Comparison of ENCODE assay signal across 9 mouse cellular contexts in the genomic region with DNA sequence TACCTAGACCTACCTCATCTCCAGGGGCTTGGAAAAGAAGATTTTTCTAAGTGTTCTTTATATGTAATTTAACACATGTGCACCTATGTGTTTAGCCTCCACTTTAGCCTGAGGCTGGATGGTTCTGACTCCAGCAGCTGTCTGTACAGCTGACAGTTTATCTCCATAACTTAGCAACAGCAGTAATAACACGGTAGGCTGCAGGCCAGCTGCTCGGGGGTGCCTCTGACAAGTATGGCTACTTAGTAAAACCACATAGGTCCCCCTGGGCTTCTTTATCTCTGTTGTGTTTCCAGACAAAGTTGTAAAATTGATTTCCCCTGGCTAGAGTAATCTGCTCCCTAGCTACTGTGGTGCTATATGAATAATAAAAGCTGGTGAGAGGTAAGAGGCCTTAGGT. TPM values are rescaled to one million over a fixed set of nuclear protein-coding genes. Genes with fewer than 3 reads are reported as not detected.
DNase-seq lines count a peak whose midpoint lies in the region; ATAC-seq and TF ChIP-seq lines count a peak whose summit lies in the region.
"Had no signal": no experiment of that assay in that cellular context is flagged by ENCODE, and none has a peak within 500 bp of the region (broad histone marks: within the 10 kb centered on the region; RNA-seq: fewer than 3 reads in every experiment).

No protein-coding gene starts in this region.

- peak overlapping the region; percentile 55 for H3K4me2 ChIP-seq in myocyte (ENCODE audit: low read depth)
- no peak overlapping the region for H3K4me2 ChIP-seq in forebrain, postnatal 0 days (ENCODE audit: low read depth)

- no peaks in the 10 kb centered on the region for H3K9me3 ChIP-seq in forebrain, postnatal 0 days (ENCODE audit: low read length)

- 52% methylated on average over 2 of the region's 2 CpGs for WGBS in forebrain, postnatal 0 days

- no peak overlapping the region for H3K4me3 ChIP-seq in gastrocnemius, adult 2 months
- no peak overlapping the region for H3K4me3 ChIP-seq in myocyte
- no peak overlapping the region for H3K4me3 ChIP-seq in forebrain, postnatal 0 days (ENCODE audit: low read depth, low read length)

- DNase-seq in gastrocnemius, postnatal 10 days = peak; percentile 14
- no peak for DNase-seq in gastrocnemius, adult 2 months
- peak; percentile 53 for DNase-seq in lung, postnatal 10 days
- no peak for DNase-seq in lung, postnatal 36 days
- DNase-seq in heart, postnatal 14 days = peak; percentile 40 to 58
- DNase-seq in forebrain, postnatal 0 days = no peak
- no peak for DNase-seq in left cerebral cortex, postnatal 36 days (ENCODE audit: low spot score in 2 of 2)
- DNase-seq: layer of hippocampus, postnatal 36 days had no signal

- intact Hi-C loops in gastrocnemius, adult 2 months (cut with DNase I) = no loop called here
- intact Hi-C loops in heart, postnatal 14 days (cut with DNase I) = no loop called here
- intact Hi-C loops in left cerebral cortex, postnatal 36 days (cut with DNase I) = no loop called here

- H3K4me1 ChIP-seq in forebrain, postnatal 0 days (ENCODE audit: insufficient read depth) = no peaks in the 10 kb centered on the region

- no peaks in the 10 kb centered on the region for H3K27me3 ChIP-seq in myocyte (ENCODE audit: control insufficient read depth, insufficient read depth, insufficient read length)
- H3K27me3 ChIP-seq in forebrain, postnatal 0 days (ENCODE audit: insufficient read depth, low read length) = no peaks in the 10 kb centered on the region

- H3K27ac ChIP-seq in gastrocnemius, adult 2 months = no peak overlapping the region
- H3K27ac ChIP-seq in forebrain, postnatal 0 days (ENCODE audit: low read depth, low read length) = no peak overlapping the region

- no peaks in the 10 kb centered on the region for H3K36me3 ChIP-seq in myocyte (ENCODE audit: control insufficient read depth, insufficient read depth)
- H3K36me3 ChIP-seq in forebrain, postnatal 0 days (ENCODE audit: insufficient read depth) = no peaks in the 10 kb centered on the region

- no peak overlapping the region for H3K9ac ChIP-seq in forebrain, postnatal 0 days

- H3ac ChIP-seq in myocyte (ENCODE audit: control insufficient read depth, insufficient read length) = no peak overlapping the region

- ATAC-seq in forebrain, postnatal 0 days = no peak

- H3K79me2 ChIP-seq in myocyte (ENCODE audit: control insufficient read depth, insufficient read depth) = no peaks in the 10 kb centered on the region

- no peak for TF ChIP-seq CTCF in gastrocnemius, adult 2 months (IDR thresholded peaks at IDR 0.05)
- no peak for TF ChIP-seq CTCF in forebrain, postnatal 0 days (IDR thresholded peaks at IDR 0.05; ENCODE audit: low read depth)

- TF ChIP-seq POLR2A in myocyte (IDR thresholded peaks at IDR 0.05; ENCODE audit: insufficient read length, low read depth) = no peak

TF ChIP-seq in myocyte, 11 proteins besides CTCF, POLR2A, EP300 and RAD21:
- TF ChIP-seq REST (IDR thresholded peaks at IDR 0.05; ENCODE audit: insufficient read depth, insufficient read length) (no peak), TCF3 (IDR thresholded peaks at IDR 0.05; ENCODE audit: insufficient read length, low read depth) (peak; percentile 30), E2F4 (IDR thresholded peaks at IDR 0.05; ENCODE audit: insufficient read depth) (no peak), POLR2AphosphoS2 (IDR thresholded peaks at IDR 0.05; ENCODE audit: insufficient read length, low read depth) (no peak), MYOG (IDR thresholded peaks at IDR 0.05; ENCODE audit: control insufficient read depth in 1 of 3, insufficient read depth in 1 of 3, insufficient read length in 2 of 3, low read depth in 2 of 3) (peak; percentile 36 to 78 (median 77)), CEBPB (IDR thresholded peaks at IDR 0.05; ENCODE audit: insufficient read depth, poor library complexity, severe bottlenecking) (no peak), SRF (IDR thresholded peaks at IDR 0.05; ENCODE audit: control insufficient read depth, insufficient read length, low read depth) (no peak), TCF12 (IDR thresholded peaks at IDR 0.05; ENCODE audit: insufficient read depth, poor library complexity, severe bottlenecking) (peak; percentile 80), MYOD1 (IDR thresholded peaks at IDR 0.05; ENCODE audit: control insufficient read depth in 1 of 3, insufficient read length in 2 of 3, low read depth in 2 of 3) (peak; percentile 51 to 90 (median 86)), MAX (IDR thresholded peaks at IDR 0.05; ENCODE audit: low read depth) (no peak), USF1 (IDR thresholded peaks at IDR 0.05; ENCODE audit: low read depth) (no peak)

RNA-seq across cellular contexts. Expression of a gene that starts 19.5 kb away (rescaled TPM):
- 10 to 100 TPM; 50.1 to 59.8 TPM for total RNA-seq in gastrocnemius, postnatal 10 days (2021)
- total RNA-seq in gastrocnemius, adult 2 months (2021) = 10 to 100 TPM; 94.1 to 96.3 TPM
- 100 to 1,000 TPM in 1 of 2 experiments, 10 to 100 TPM in 1; 96.5 to 104 TPM for total RNA-seq in heart, postnatal 14 days (2021)
- 48.9 TPM for polyA plus RNA-seq in myocyte (2012; fragmentation: generic; extraction: Trizol)
- total RNA-seq in forebrain, postnatal 0 days (2014; rRNA removed) = 73.6 and 95.1 TPM in 2 replicates
- polyA plus RNA-seq in forebrain, postnatal 0 days (2015; fragmentation: Nextera tagmentation; extraction: Ambion mirVana) = 25.7 and 36.2 TPM in 2 replicates
- total RNA-seq in left cerebral cortex, postnatal 36 days (2021) = 100 to 1,000 TPM; 103 to 114 TPM

RNA-seq across cellular contexts. Expression of a gene that starts 23.9 kb away (rescaled TPM):
- total RNA-seq in gastrocnemius, postnatal 10 days (2021) = 10 to 100 TPM; 14.4 to 15.2 TPM
- total RNA-seq in gastrocnemius, adult 2 months (2021) = 10 to 100 TPM; 17.7 to 17.8 TPM
- 10 to 100 TPM; 14.7 to 15.6 TPM for total RNA-seq in heart, postnatal 14 days (2021)
- polyA plus RNA-seq in myocyte (2012; fragmentation: generic; extraction: Trizol) = 5.1 TPM
- total RNA-seq in forebrain, postnatal 0 days (2014; rRNA removed) = 6.6 and 8.4 TPM in 2 replicates
- 8.7 and 12.4 TPM in 2 replicates for polyA plus RNA-seq in forebrain, postnatal 0 days (2015; fragmentation: Nextera tagmentation; extraction: Ambion mirVana)
- total RNA-seq in left cerebral cortex, postnatal 36 days (2021) = 10 to 100 TPM; 18.4 to 21.6 TPM

Comparison
In these comparisons a context has a peak if more than half of its experiments do, and no peak if none do; other contexts are left out.
1. DNase-seq: peak in gastrocnemius, postnatal 10 days (single experiment), lung, postnatal 10 days (single experiment) and heart, postnatal 14 days (2 of 2); none in gastrocnemius, adult 2 months (single experiment), lung, postnatal 36 days (single experiment), forebrain, postnatal 0 days (single experiment) and left cerebral cortex, postnatal 36 days (0 of 2).